ENCODE assay signal across 8 mouse cellular contexts in the genomic region with DNA sequence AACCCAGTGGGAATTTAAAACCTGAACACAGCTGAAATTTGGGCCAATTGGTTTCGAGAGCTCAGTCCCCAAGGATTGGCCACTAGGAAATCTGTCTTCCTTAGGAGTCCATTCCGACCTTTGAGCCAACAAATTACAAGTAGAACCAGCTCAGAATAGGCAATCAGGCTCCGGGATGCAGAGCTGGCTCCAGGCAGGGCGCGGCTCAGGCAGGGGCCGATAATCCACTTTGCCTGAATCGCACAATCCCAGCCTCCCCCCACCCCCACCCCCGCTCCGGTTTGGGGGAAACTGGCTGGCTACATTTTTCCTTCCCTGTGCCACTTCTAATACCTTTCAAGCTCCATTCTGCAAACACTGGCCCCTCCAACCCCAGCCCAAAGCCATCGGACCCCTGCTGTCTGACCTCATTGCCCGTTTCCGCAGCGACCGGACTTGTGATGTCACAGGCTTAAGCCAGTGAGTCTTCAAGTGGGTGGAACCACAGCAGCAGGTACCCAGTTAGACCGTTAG.
A peak's percentile ranks its signal among the peaks of the same experiment; 100 is the strongest.
DNase-seq lines count a peak whose midpoint lies in the region; ATAC-seq and TF ChIP-seq lines count a peak whose summit lies in the region.

No protein-coding gene starts in this region.

- H3K4me3 ChIP-seq in lung, embryonic 14.5 days (ENCODE audit: low read depth, low read length): peak overlapping the region; percentile 9
- peak overlapping the region; percentile 48 for H3K4me3 ChIP-seq in forebrain, embryonic 10.5 days
- H3K4me3 ChIP-seq in limb, embryonic 13.5 days: peak overlapping the region; percentile 30
- H3K4me3 ChIP-seq in stomach, embryonic 14.5 days (ENCODE audit: low read depth, low read length): peak overlapping the region; percentile 5; the same call in 1 of the 2 replicates

- peak overlapping the region; percentile 52 for H3K4me2 ChIP-seq in lung, embryonic 14.5 days
- peak overlapping the region; percentile 57 for H3K4me2 ChIP-seq in limb, embryonic 13.5 days (replicated peaks)
- H3K4me2 ChIP-seq in stomach, embryonic 14.5 days (replicated peaks; ENCODE audit: low read depth, low read length): peak overlapping the region; percentile 31

- no peak for DNase-seq in lung, embryonic 14.5 days
- no peak for DNase-seq in lung, postnatal 36 days
- peak; percentile 66 for DNase-seq in forebrain, embryonic 10.5 days (ENCODE audit: extremely low spot score, low spot score)
- no peak for DNase-seq in cerebellum, adult 8-10 months
- DNase-seq in right cerebral cortex, postnatal 10 days (ENCODE audit: low spot score in 2 of 2): no peak
- DNase-seq in adrenal gland, adult (ENCODE audit: inconsistent age in 2 of 2, low spot score in 1 of 2): no peak

- no peaks in the 10 kb centered on the region for H3K36me3 ChIP-seq in lung, embryonic 14.5 days (ENCODE audit: insufficient read depth)
- H3K36me3 ChIP-seq in forebrain, embryonic 10.5 days (replicated peaks): no peaks in the 10 kb centered on the region
- H3K36me3 ChIP-seq in limb, embryonic 13.5 days: no peaks in the 10 kb centered on the region
- no peaks in the 10 kb centered on the region for H3K36me3 ChIP-seq in stomach, embryonic 14.5 days (ENCODE audit: control insufficient read depth, insufficient read depth, low read length)

- WGBS in lung, embryonic 14.5 days: 3% methylated on average over 15 of the region's 15 CpGs
- under 1% methylated on average over 15 of the region's 15 CpGs for WGBS in forebrain, embryonic 10.5 days
- 2% methylated on average over 15 of the region's 15 CpGs for WGBS in limb, embryonic 13.5 days
- WGBS in stomach, embryonic 14.5 days: 4% methylated on average over 15 of the region's 15 CpGs

- ATAC-seq in lung, embryonic 14.5 days (ENCODE audit: insufficient read depth): no peak
- ATAC-seq in limb, embryonic 13.5 days (ENCODE audit: low FRiP score, low read depth): no peak
- 0 out of 2 replicates have a peak, but pooled peaks have one; percentile 46 for ATAC-seq in stomach, embryonic 14.5 days (ENCODE audit: insufficient number of reproducible peaks, insufficient read depth, low FRiP score, low read depth)

- peaks cover 17% of the 10 kb centered on the region for H3K27me3 ChIP-seq in lung, embryonic 14.5 days (ENCODE audit: insufficient read depth, low read length)
- peaks cover 41% of the 10 kb centered on the region for H3K27me3 ChIP-seq in forebrain, embryonic 10.5 days (ENCODE audit: poor library complexity, severe bottlenecking)
- peaks cover 24% of the 10 kb centered on the region; the same call in 1 of the 2 replicates for H3K27me3 ChIP-seq in limb, embryonic 13.5 days
- no peaks in the 10 kb centered on the region for H3K27me3 ChIP-seq in stomach, embryonic 14.5 days (ENCODE audit: control insufficient read depth, insufficient read depth, low read length)

- H3K9me3 ChIP-seq in lung, embryonic 14.5 days (ENCODE audit: low read depth, low read length): no peaks in the 10 kb centered on the region; the same call in 1 of the 2 replicates
- H3K9me3 ChIP-seq in forebrain, embryonic 10.5 days: peaks cover under 1% of the 10 kb centered on the region; the same call in 1 of the 2 replicates
- no peaks in the 10 kb centered on the region for H3K9me3 ChIP-seq in limb, embryonic 13.5 days
- H3K9me3 ChIP-seq in stomach, embryonic 14.5 days (ENCODE audit: control insufficient read depth, low read depth, low read length): no peaks in the 10 kb centered on the region

- H3K27ac ChIP-seq in lung, embryonic 14.5 days (ENCODE audit: low read depth): no peak overlapping the region
- H3K27ac ChIP-seq in forebrain, embryonic 10.5 days: peak overlapping the region; percentile 72
- no peak overlapping the region for H3K27ac ChIP-seq in limb, embryonic 13.5 days
- no peak overlapping the region for H3K27ac ChIP-seq in stomach, embryonic 14.5 days (ENCODE audit: low read length)

- peaks cover 5% of the 10 kb centered on the region; the same call in 1 of the 2 replicates for H3K4me1 ChIP-seq in lung, embryonic 14.5 days (ENCODE audit: insufficient read depth)
- H3K4me1 ChIP-seq in forebrain, embryonic 10.5 days: peaks cover 40% of the 10 kb centered on the region
- H3K4me1 ChIP-seq in limb, embryonic 13.5 days: peaks cover 37% of the 10 kb centered on the region
- 0 out of 2 replicates have a peak, but pooled peaks cover 4% of the 10 kb centered on the region for H3K4me1 ChIP-seq in stomach, embryonic 14.5 days (ENCODE audit: control insufficient read depth, insufficient read depth, low read length)

- no peak overlapping the region; the same call in none of the 2 replicates for H3K9ac ChIP-seq in lung, embryonic 14.5 days
- H3K9ac ChIP-seq in limb, embryonic 13.5 days: 0 out of 2 replicates have a peak overlapping the region, but pooled peaks have one; percentile 5
- H3K9ac ChIP-seq in stomach, embryonic 14.5 days (replicated peaks; ENCODE audit: low read depth, low read length): no peak overlapping the region

- TF ChIP-seq CTCF in lung, embryonic 14.5 days (IDR thresholded peaks at IDR 0.05; ENCODE audit: low read depth): no peak
